Mouse (Mus musculus) adrenal gland, adult 8-10 months (tissue): ENCODE data around the gene Drap1. TPM values are rescaled to one million over a fixed set of nuclear protein-coding genes. Genes with fewer than 3 reads are reported as not detected.

Experiments
- DNase-seq: peaks from one replicate; pipeline ENCODE4 v3.0.0; 2022
- total RNA-seq, 4 experiments: library from RNA; stranded (reverse); gene quantifications; 2 replicates each; pipeline ENCODE4 v1.2.4; 2022

The Drap1 gene
- total RNA-seq, 4 experiments from 2014 or later = 272 to 295 (median 289) TPM

DNA sequence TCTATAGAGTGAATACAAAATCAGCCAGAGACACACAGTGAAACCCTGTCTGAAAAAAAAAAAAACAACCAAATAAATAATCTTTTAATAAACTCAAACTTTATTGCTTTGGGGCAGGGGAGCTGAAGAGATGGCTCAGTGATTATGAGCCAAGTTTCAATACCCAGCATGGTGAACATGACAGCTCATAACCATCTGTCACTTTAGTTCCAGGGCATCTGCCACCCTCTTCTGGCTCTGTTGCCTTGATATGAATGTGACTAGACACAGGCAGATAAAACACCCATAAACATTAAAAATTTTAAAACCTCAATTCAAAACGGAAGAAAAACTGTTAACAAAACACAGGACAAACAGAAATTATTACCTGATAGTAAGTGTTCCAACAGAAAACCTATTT, 47.3 kb downstream of the Drap1 start:
- DNase-seq = no peak

DNA sequence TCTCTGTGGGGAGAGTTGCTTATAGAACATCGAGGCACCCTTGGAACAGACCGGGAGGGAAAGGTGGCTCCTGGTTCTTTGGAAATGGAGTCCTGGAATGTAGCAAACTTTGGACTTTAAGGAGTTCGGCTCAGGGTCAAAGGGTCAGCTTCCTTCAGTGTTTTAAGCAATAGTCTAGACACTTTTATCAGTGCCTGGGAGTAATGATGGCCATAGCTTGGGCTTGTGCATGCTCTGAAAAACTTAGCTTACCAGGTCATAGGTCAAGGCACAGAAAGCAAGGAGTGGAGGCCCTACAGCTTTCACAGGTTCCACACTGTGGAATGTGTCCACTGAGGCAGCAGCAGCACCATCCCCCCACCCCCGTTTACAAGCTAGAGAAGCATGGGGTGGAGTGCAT, 50.0 kb downstream of the Drap1 start:
- no peak for DNase-seq

DNA sequence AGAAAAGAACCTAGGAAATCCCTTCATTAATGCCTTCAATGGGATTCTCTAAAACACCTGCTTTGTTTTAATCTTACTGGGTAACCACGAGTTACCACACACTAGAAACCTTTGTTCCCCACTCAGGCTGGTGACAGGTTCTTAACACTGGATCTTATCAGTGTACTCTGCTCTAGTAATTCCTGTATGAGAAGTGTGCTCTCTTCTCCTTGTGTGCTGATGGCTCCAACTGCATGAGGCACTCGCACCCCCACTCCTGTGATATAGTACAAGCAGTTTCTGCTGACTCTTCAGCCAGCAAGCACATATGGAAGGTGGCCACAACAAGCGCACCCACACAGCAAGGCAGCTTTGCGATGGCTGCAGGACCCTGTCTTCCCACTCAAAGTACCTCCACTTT, 50.6 kb downstream of the Drap1 start:
- DNase-seq = no peak

Other genes with a start within 250 kb of the Drap1 start
- gene Pacs1, start 151.9 kb downstream of the Drap1 start, total RNA-seq = 10 to 100 TPM; 23.9 to 35.0 (median 29.7) TPM
- 100 to 1,000 TPM; 179 to 198 (median 191) TPM for gene Sf3b2, start 129.5 kb downstream of the Drap1 start, total RNA-seq
- under 1 TPM; 0.09 to 0.62 (median 0.30) TPM for gene Gal3st3, start 126.6 kb downstream of the Drap1 start, total RNA-seq
- gene Catsper1, start 89.2 kb downstream of the Drap1 start, total RNA-seq = not detected
- gene Cst6, start 75.4 kb downstream of the Drap1 start, total RNA-seq = 10 to 100 TPM in 2 of 4 experiments, 1 to 10 TPM in 2; 1.2 to 14.6 (median 6.8) TPM
- gene Eif1ad, start 58.2 kb downstream of the Drap1 start, total RNA-seq = 10 to 100 TPM; 22.2 to 26.7 (median 25.2) TPM
- 100 to 1,000 TPM; 130 to 147 (median 140) TPM for gene Banf1, start 57.8 kb downstream of the Drap1 start, total RNA-seq
- gene Sart1, start 36.3 kb downstream of the Drap1 start, total RNA-seq = 100 to 1,000 TPM in 2 of 4 experiments, 10 to 100 TPM in 2; 75.2 to 101 (median 98.6) TPM
- gene Tsga10ip, start 22.5 kb downstream of the Drap1 start, total RNA-seq = under 1 TPM in 1 of 4 experiments, not detected in 3; 0.17 TPM
- gene AI837181, start 165 bp upstream of the Drap1 start, total RNA-seq = 10 to 100 TPM; 52.2 to 59.2 (median 52.8) TPM
- gene Fosl1, start 22.6 kb upstream of the Drap1 start, total RNA-seq = under 1 TPM in 3 of 4 experiments, not detected in 1; 0.22 to 0.86 (median 0.56) TPM
- gene Ccdc85b, start 32.9 kb upstream of the Drap1 start, total RNA-seq = 10 to 100 TPM in 3 of 4 experiments, 1 to 10 TPM in 1; 8.9 to 12.4 (median 11.4) TPM
- gene Fibp, start 35.6 kb upstream of the Drap1 start, total RNA-seq = 100 to 1,000 TPM in 2 of 4 experiments, 10 to 100 TPM in 2; 95.6 to 139 (median 110) TPM
- gene Ctsw, start 43.5 kb upstream of the Drap1 start, total RNA-seq = 1 to 10 TPM; 1.1 to 2.2 (median 1.6) TPM
- 100 to 1,000 TPM in 2 of 4 experiments, 10 to 100 TPM in 2; 64.9 to 173 (median 105) TPM for gene Efemp2, start 49.0 kb upstream of the Drap1 start, total RNA-seq
- 10 to 100 TPM; 25.8 to 40.4 (median 33.8) TPM for gene Mus81, start 63.4 kb upstream of the Drap1 start, total RNA-seq
- 100 to 1,000 TPM; 711 to 770 (median 737) TPM for gene Cfl1, start 65.5 kb upstream of the Drap1 start, total RNA-seq
- gene 1700020D05Rik, start 78.8 kb upstream of the Drap1 start, total RNA-seq = 10 to 100 TPM in 1 of 4 experiments, 1 to 10 TPM in 3; 2.2 to 10.4 (median 5.4) TPM
- gene Snx32, start 85.6 kb upstream of the Drap1 start, total RNA-seq = 10 to 100 TPM; 13.4 to 35.0 (median 23.9) TPM
- gene Ovol1, start 135.7 kb upstream of the Drap1 start, total RNA-seq = not detected
- gene Ap5b1, start 143.0 kb upstream of the Drap1 start, total RNA-seq = 10 to 100 TPM; 10.8 to 15.7 (median 13.1) TPM
- 100 to 1,000 TPM; 123 to 156 (median 130) TPM for gene Rnaseh2c, start 176.9 kb upstream of the Drap1 start, total RNA-seq
- gene Kat5, start 185.3 kb upstream of the Drap1 start, total RNA-seq = 10 to 100 TPM; 71.6 to 90.4 (median 76.6) TPM
- gene Rela, start 212.5 kb upstream of the Drap1 start, total RNA-seq = 100 to 1,000 TPM in 2 of 4 experiments, 10 to 100 TPM in 2; 90.0 to 114 (median 96.4) TPM
- 10 to 100 TPM; 40.3 to 76.9 (median 57.8) TPM for gene Sipa1, start 238.7 kb upstream of the Drap1 start, total RNA-seq